Mouse (Mus musculus) spleen, adult 2 months (tissue): Measurements from ENCODE around the gene Tubb2a.

ENCODE experiments used
- CTCF ChIP-seq: fragments of 200-500 bp; IDR thresholded peaks from 2 replicates; pipeline ENCODE4 v1.5.1; 2011; ENCODE audit warnings: mild to moderate bottlenecking, inconsistent platforms; ENCODE audit not compliant: insufficient read depth, insufficient read length, insufficient replicate concordance; ENCODE audit errors: extremely low read depth
- POLR2A ChIP-seq: fragments of 200-500 bp; IDR thresholded peaks from 2 replicates; pipeline ENCODE4 v1.6.1; 2011; ENCODE audit warnings: low read depth, low read length, inconsistent platforms

- TF ChIP-seq CTCF (no peak), POLR2A (no peak)
These were observed 41.1 kb downstream of the Tubb2a start for GRCm38 (mm10) chr13:34036726-34037125.
